Mouse (Mus musculus): Measurements from ENCODE around the gene Zdhhc22. TPM values are rescaled to one million over a fixed set of nuclear protein-coding genes. Genes with fewer than 3 reads are reported as not detected.

Gene Zdhhc22
- polyA plus RNA-seq, 1 experiment from 2014 or later: 0.05 TPM

GRCm38 (mm10) chr12:86964278-86965057 is 25.8 kb downstream of the Zdhhc22 start:
- DNase-seq (ENCODE audit: low spot score): no peak

GRCm38 (mm10) chr12:86961589-86962344 is 28.5 kb downstream of the Zdhhc22 start:
- no peak for DNase-seq (ENCODE audit: low spot score)

- no peak for DNase-seq (ENCODE audit: low spot score)
Observed at GRCm38 (mm10) chr12:86960791-86961335, 29.4 kb downstream of the Zdhhc22 start.

GRCm38 (mm10) chr12:86960138-86960537 is 30.1 kb downstream of the Zdhhc22 start:
- DNase-seq (ENCODE audit: low spot score): no peak

DNA sequence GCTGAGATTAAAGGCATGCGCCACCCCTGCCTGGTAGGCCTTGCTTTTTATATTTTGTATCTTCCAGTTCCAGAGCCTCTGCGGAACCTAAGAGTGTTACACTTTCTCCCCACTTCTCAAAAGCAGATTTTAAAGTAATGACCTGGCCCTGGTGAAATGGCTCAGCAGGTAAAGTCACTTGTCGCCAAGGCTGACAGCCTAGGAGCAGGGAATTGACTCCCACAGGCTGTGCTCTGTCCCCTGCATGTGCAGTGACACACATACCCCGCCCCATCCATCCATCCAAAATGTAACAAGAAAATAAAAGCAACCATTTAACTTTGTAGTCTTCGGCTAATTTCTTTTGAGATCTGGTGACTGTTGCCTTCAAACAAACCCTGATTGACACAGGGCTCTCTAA is 30.6 kb downstream of the Zdhhc22 start:
- DNase-seq (ENCODE audit: low spot score): no peak

DNA sequence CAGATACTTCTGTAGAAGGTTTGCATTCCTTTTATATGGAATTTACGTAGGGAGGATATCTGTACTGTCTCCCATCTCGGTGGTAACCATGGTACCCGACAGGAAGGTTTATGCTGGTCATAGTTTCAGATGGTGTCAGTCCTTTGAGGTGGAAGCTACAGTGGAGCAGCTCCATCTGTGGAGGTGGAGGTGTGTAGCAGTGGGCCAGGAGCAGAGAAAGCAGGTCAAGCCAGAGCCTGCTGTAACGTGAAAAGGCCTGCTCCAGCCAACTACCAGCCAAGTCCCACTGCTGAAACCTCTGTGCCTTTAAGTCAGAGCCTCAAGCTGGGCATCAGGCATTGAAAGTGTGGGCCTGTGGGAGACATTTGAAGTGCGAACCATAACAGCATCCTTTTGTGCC is 31.7 kb downstream of the Zdhhc22 start:
- DNase-seq (ENCODE audit: low spot score): no peak

DNA sequence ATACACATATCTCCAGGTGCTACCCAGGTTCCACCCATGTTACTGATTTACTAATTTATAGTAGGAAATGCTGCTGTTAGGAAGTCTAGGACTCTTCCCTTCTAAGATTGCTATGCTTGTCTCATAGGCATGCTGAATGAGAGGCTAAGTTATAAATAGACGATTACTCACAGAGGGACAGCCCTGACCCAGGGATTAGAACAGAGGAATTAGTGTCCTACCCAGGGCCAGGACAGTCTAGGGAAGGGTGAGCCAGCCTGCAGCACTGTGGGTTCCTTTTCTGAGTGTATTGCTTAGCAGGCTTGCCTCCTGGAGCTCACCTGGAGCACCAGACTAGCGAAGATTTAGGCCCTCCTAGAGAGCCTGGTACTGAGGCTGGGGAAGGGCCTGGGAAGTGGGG is 34.3 kb downstream of the Zdhhc22 start:
- DNase-seq (ENCODE audit: low spot score): no peak

DNA sequence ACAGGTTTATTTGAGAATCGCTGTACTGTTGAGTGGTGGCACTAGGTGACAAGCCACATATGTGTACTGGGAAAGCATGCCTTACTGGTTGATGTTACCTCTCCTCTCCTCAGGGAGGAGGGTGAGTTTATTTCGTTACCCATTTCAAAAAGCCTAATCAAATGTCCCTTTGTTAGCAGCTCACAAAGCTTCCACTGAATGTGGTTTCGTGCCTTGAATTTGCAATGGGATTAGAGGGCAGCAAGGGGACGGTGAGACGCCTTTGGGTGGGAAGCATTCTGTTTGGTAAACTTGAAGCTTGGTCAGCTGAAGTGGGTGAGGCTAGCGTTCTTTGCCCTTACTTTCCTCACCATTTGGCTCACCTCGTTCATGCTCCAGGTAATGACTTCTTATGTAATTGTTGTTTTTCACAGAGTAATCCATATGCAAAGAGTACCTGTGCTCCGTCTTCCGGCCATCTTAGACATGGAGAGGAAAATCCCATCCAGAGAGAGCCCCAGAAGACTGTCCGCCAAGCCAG is 37.8 kb downstream of the Zdhhc22 start:
- DNase-seq (ENCODE audit: low spot score): no peak

- no peak for DNase-seq (ENCODE audit: low spot score)
Observed at GRCm38 (mm10) chr12:86950961-86951360, 39.3 kb downstream of the Zdhhc22 start.

DNA sequence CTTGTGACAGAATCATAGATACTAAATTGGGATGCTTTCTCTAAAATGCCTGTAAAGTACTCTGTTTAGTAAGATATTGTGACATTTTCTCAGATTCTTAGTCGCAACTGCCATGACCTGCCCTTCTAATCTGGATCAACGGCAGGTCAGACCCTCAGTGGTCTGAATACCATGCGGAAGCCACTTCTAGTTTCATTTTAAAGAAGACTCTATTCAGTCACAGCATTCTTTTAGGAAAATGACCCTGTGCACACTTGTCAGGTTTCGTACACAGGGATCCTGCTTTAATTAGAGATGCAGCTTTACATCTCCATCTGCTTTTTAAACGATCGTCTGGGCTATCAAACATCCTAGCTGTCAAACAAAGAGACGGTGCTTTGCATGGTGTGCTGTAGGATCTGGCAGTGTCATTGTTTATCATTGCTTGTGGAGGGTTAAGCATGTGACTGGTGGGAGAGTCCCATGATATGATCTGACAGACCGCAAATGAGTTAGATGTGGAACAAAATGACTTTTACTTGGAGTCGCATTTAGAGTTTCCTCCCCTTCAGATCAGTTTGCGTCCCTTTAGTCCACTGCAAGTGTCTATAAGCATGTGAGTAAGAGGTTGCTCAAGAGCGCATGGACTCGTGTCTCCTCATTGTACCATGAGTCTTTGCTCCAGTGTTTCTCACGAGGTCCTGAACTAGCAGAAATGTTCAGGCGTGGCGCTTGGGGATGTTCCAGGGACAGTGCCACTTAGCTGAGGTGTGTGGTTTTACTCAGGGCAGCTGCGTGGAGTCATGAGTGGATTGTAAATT is 39.9 kb downstream of the Zdhhc22 start:
- DNase-seq (ENCODE audit: low spot score): no peak

- DNase-seq (ENCODE audit: low spot score): peak; percentile 54
Observed at GRCm38 (mm10) chr12:86949501-86949900, 40.7 kb downstream of the Zdhhc22 start.

DNA sequence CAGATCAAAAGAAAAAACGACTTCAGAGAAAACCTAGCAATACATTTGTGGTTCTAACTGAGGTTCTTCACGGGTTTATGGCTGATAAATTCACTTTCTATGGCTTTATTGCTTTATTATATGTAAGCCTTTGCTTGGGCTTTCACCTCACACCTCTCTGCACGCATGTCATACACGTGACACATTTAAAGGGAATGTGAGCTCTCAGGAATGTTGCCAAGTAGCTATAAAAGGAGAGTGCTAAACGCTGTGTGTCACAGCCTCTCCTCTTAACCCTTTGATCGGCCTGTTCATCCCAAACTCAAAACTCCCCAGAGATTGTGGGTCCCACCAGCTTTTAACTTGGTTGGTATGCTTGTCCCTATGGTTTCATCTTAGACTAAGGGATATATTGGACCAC is 41.6 kb downstream of the Zdhhc22 start:
- no peak for DNase-seq (ENCODE audit: low spot score)

- DNase-seq (ENCODE audit: low spot score): no peak
Observed at GRCm38 (mm10) chr12:86947681-86948401, 42.4 kb downstream of the Zdhhc22 start.

GRCm38 (mm10) chr12:86946862-86947574 is 43.2 kb downstream of the Zdhhc22 start, which contains the start of gene Cipc:
Gene Cipc (plus strand): TSS chr12:86947043.
- DNase-seq (ENCODE audit: low spot score): peak; percentile 97

- no peak for DNase-seq (ENCODE audit: low spot score)
Observed at GRCm38 (mm10) chr12:86946301-86946781, 43.9 kb downstream of the Zdhhc22 start.

- peak; percentile 85 for DNase-seq (ENCODE audit: low spot score)
Observed at GRCm38 (mm10) chr12:86945126-86945525, 45.1 kb downstream of the Zdhhc22 start.

GRCm38 (mm10) chr12:86943421-86943820 is 46.8 kb downstream of the Zdhhc22 start:
- DNase-seq (ENCODE audit: low spot score): no peak

DNA sequence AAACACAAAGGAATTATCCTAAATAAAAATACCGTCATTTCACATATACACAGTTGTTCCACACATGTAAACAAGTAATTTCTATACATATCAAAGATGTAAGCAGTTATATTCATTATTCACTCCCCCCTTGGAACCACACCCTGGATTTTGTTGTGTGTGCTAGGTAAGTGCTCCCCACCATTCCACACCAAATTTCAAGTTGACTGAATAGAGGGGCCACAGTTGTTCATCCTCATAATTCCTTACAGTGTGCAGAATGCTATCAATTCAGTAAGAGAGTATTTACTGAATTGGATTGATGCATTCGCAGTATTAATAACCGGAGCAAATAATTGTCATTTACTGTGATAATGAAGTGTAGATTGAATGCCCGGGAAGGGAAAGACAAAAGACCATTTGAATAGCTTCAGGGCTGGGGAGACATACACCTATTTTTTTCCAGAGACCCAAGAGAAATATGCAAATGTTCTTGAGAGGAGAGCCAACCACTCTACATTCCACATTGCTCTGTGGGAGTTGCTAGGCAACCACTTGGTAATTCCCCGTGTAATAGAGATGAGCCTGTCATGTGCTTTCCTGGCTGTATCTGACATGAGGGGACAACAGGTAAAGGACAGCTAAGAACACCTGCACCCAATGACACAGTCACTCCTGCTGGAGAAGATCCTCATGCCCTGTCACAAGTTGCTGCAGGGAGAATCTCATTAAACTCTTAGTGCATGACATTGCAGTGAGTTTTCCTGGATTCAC is 48.3 kb downstream of the Zdhhc22 start:
- no peak for DNase-seq (ENCODE audit: low spot score)

DNA sequence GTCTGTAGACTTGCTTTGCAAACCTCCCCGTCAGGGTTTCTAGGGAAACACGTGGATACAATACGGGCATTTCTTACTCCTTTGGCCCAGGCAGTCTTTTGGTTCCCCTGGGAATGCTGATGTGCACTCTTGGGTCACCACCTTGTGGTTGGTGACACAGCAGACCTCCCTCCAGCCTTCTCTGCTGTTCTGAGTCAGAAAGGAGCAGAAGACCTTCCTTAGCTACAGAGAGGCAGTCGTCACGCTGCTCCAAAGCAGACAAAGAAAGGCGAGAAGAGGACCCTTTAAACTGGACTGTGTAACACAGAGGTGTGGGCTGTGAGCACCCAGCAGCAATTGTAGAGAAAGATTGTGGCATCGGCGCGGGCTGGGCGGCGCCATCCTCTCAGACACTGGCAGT is 49.1 kb downstream of the Zdhhc22 start:
- no peak for DNase-seq (ENCODE audit: low spot score)

Measured in thymus, postnatal 0 days (tissue).